Mouse (Mus musculus): ENCODE results near the gene Tomm20. TPM values are rescaled to one million over a fixed set of nuclear protein-coding genes. Genes with fewer than 3 reads are reported as not detected.
"Not testable (repeated sequence)": the region's sequence is repeated elsewhere in the genome, so short reads cannot be mapped to it uniquely, and the experiment has no call there.

The Tomm20 gene
- polyA plus RNA-seq, 1 experiment from 2014 or later = 209 TPM

DNA sequence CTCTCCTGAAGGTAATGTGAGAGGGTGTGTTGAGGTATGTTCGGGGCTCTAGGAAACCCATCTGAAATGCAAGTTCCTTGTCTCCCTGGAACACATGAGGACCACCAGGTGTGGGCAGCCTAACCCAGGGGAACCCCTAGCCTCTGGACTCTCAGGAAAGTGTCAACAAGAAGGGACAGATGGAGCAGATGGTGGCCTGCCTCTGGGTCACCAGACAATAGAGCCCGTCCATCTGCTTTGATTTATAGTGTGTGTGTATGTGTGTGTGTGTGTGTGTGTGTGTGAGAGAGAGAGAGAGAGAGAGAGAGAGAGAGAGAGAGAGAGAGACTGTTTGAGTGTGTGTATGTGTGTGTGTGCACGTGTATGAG lies 58.0 kb downstream of the Tomm20 start:
- H3K27me3 ChIP-seq = no peaks in the 10 kb centered on the region
- no peak overlapping the region for H3K4me3 ChIP-seq
- H3K4me1 ChIP-seq (replicated peaks) = peaks cover 23% of the 10 kb centered on the region
- ATAC-seq (ENCODE audit: low FRiP score) = no peak
- H3K9ac ChIP-seq = no peak overlapping the region
- WGBS = 65% methylated on average over 3 of the region's 3 CpGs
- H3K36me3 ChIP-seq = no peaks in the 10 kb centered on the region
- H3K27ac ChIP-seq = peak overlapping the region; percentile 35; the same call in 1 of the 2 replicates
- H3K9me3 ChIP-seq = no peaks in the 10 kb centered on the region
- no peak overlapping the region for H3K4me2 ChIP-seq

DNA sequence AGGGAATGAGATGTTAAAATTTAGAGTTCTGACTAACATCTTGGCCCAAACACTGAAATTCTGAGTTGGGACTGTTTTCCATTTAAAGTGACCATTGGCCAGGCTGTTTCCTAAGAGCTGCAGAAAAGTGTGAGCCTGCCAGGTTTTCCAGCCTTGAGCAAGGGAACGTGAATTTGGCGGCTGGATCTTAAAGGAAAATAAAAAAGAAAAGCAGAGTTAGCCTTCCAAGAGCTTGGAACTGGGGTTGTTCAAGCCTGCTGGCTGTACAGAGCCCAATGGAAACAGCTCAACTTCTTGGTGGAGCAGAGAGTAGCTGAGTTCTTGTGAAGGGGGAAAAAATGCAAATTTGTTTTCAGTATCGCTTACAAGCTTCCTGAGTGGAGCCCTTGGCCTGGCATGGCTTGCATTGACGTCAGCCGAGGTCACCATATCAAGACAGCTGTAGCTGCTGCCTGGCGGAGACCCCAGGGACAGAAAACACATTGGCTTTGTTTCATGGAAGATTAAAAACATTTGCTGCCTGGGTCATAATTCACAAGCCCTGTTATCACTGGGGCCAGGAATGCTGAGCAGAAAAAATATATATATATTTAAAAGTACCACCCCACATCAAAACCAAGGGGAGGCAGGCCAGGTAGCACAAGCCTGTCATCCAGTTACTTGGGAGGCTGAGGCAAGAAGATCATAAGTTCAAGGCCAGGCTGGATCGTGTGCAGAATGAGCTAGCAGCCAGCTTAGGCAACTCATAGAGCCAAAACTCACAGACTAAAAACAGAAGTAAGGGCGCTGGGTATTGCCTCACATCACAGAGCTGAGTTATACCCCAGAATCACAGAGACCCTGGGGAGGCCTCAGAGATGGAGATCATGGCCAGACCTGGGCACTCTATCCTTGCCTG lies 58.7 kb downstream of the Tomm20 start:
- 56% methylated on average over 8 of the region's 8 CpGs for WGBS
- no peak overlapping the region for H3K4me2 ChIP-seq

DNA sequence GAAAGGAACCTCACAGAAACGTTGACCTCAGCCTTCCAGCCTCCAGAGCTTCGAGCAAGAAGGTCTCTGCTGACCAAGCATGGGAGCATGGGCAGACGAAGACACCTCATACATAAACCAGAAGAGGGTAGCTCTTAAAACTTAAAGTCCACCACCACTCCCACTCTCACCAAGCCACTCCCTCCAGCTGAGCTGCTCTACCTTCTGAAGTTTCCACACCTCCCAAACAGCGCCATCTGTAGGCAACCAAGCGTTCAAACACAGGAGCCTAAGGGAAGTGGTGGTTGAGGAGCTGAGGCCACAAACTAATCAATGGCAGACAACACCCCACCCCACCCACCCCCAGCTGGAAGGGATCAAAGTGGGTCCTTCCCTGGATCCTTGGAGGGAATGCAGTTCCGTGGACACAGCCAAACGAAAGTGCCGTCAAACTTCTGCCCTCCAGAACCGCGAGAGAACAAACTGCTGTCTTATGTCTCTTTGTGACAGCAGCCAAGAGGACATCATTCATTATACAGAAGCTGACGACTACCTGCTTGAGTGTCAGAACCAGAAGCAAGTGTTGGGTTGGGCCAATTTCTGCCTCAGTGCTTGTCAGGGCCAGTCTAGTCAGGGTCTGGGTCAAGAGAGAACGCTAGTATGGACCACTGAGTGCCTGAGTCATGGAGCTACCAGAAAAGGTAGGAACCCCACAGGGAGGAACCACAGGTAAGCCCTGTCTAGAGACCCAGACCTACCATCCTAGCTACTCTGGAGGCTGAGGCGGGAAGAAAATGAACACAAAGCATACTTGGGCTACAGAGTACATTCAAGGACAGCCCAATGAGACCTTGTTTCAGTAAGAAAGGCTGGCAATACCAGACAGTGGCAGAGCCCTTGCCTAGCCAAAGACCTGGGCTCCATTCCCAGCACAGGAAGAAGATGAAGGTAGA lies 59.8 kb downstream of the Tomm20 start:
- H3K9ac ChIP-seq = no peak overlapping the region
- no peak overlapping the region for H3K4me3 ChIP-seq
- H3K27ac ChIP-seq = no peak overlapping the region
- H3K36me3 ChIP-seq = no peaks in the 10 kb centered on the region
- no peak overlapping the region for H3K4me2 ChIP-seq
- ATAC-seq (ENCODE audit: low FRiP score) = no peak
- peaks cover 23% of the 10 kb centered on the region for H3K4me1 ChIP-seq (replicated peaks)
- no peaks in the 10 kb centered on the region for H3K9me3 ChIP-seq
- 82% methylated on average over 13 of the region's 13 CpGs for WGBS
- H3K27me3 ChIP-seq = no peaks in the 10 kb centered on the region

More for the DNA sequence above, 58.7 kb downstream of the Tomm20 start:
- Histone ChIP-seq H3K4me1 (replicated peaks) (peaks cover 23% of the 10 kb centered on the region), H3K36me3 (no peaks in the 10 kb centered on the region), H3K9ac (no peak overlapping the region), H3K4me3 (no peak overlapping the region), H3K9me3 (no peaks in the 10 kb centered on the region), H3K27me3 (no peaks in the 10 kb centered on the region), H3K27ac (peak overlapping the region; percentile 49; the same call in 1 of the 2 replicates)
- ATAC-seq (ENCODE audit: low FRiP score) = no peak

DNA sequence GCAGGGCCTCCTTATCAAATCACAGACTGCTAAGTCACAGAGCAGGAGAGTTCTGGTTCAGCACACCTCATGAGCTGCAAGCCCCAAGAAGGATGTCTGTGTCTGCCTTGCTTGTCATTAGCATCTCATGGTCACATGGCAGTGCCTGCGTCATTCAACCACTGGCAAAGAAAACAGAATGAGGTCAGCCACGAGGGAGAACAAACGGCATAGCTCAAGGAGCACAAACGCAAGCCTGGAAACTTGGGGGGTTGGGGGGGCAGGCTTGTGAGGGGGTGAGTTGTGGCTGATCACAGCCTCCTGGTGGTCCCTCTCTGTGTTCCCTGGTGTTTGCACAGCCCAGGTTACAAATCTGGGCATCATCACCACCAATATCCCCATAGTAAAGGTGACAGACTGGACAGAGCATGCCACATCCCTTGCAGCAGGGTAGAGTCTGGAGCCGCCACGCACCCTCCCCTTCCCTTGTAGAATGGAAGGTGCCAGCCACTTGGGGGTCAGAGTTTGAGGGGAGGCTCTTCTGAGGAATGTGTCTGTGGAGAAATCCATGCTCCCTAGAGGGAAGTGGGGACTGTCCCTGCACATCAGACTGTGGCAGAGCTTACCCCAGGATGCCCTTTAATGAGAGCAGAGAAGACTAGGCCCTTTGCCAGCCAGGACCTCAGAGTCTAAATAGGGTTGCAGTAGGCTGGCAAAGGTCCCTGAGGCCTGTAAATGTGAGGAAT lies 61.3 kb downstream of the Tomm20 start:
- Histone ChIP-seq H3K36me3 (no peaks in the 10 kb centered on the region), H3K4me1 (replicated peaks) (peaks cover 23% of the 10 kb centered on the region), H3K9me3 (no peaks in the 10 kb centered on the region), H3K4me3 (no peak overlapping the region), H3K9ac (peak overlapping the region; percentile 24; the same call in 1 of the 2 replicates), H3K4me2 (no peak overlapping the region), H3K27me3 (no peaks in the 10 kb centered on the region), H3K27ac (peak overlapping the region; percentile 72)
- peak; percentile 62 for ATAC-seq (ENCODE audit: low FRiP score)
- 34% methylated on average over 6 of the region's 6 CpGs for WGBS

DNA sequence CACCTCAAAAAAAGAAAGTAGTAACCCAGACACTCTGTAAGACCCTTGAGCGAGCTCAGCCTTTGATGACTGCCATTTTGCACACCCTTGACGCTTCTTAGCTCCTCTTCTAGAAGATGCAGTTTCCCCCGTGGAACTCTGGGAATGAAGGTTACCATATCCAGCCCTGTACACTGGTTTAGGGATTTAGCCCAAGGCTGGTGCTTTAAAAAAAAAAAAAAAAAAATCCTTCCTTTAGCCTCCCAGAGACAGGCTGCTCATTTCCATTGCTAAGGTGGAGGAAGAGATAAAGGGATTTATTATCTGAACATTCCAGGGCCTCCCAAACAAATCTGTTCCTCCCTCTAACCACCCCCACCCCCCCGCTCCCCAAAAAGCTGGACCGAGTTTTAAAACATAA lies 61.9 kb downstream of the Tomm20 start:
- H3K9ac ChIP-seq = no peak overlapping the region
- no peak for ATAC-seq (ENCODE audit: low FRiP score)
- H3K4me3 ChIP-seq = no peak overlapping the region
- H3K36me3 ChIP-seq = no peaks in the 10 kb centered on the region
- peak overlapping the region; percentile 72 for H3K27ac ChIP-seq
- H3K4me1 ChIP-seq (replicated peaks) = peaks cover 23% of the 10 kb centered on the region
- WGBS = 80% methylated on average over 5 of the region's 5 CpGs
- H3K9me3 ChIP-seq = no peaks in the 10 kb centered on the region
- H3K27me3 ChIP-seq = no peaks in the 10 kb centered on the region
- no peak overlapping the region for H3K4me2 ChIP-seq

DNA sequence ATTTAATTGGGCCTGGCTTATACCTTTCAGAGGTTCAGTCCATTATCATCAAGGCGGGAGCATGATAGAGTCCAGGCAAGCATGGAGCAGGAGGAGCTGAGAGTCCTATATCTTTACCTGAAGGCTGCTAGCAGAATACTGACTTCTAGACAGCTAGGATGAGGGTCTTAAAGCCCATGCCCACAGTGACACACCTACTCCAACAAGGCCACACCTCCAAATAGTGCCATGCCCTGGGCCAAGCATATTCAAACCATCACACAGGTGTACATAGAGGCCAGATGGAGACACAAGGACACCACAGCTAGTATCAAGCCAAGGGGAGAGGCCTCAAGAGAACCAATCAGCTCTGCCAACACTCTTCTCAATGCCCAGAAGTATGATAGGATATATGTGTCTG lies 63.1 kb downstream of the Tomm20 start:
- H3K36me3 ChIP-seq; H3K27me3 ChIP-seq; ATAC-seq (ENCODE audit: low FRiP score); H3K4me3 ChIP-seq; H3K27ac ChIP-seq; H3K9me3 ChIP-seq; H3K4me2 ChIP-seq; H3K9ac ChIP-seq: not testable (repeated sequence)
- WGBS = 100% methylated on average over 1 of the region's 1 CpGs
- H3K4me1 ChIP-seq (replicated peaks) = peaks cover 23% of the 10 kb centered on the region

DNA sequence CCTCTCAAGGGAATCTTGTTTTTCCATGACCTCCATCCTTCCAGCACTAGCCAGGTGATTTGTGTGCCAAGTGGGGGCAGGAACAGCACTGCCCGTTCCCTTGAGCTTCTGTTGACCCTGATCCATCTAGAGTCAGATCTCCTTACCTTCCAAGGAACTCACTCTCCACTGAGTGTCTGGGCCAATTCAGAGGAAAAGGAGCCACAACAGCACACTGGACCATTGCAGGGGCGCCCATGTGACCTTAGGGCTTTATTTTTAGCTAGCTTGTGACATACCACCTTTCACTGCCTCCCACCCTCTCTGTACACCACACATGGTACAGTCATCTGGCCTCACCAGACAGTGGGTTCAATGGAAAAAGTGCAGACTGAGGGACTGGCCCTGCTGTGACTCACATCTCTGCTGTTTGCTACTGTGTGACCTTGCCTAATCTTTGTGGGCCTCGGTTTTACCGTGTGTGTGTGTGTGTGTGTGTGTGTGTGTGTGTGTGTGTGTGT lies 64.0 kb downstream of the Tomm20 start:
- no peaks in the 10 kb centered on the region for H3K9me3 ChIP-seq
- WGBS = 89% methylated on average over 4 of the region's 4 CpGs
- H3K36me3 ChIP-seq = no peaks in the 10 kb centered on the region
- H3K27ac ChIP-seq = no peak overlapping the region
- H3K4me3 ChIP-seq = no peak overlapping the region
- H3K4me1 ChIP-seq (replicated peaks) = peaks cover 17% of the 10 kb centered on the region
- no peak overlapping the region for H3K9ac ChIP-seq
- no peaks in the 10 kb centered on the region for H3K27me3 ChIP-seq
- no peak overlapping the region for H3K4me2 ChIP-seq
- no peak for ATAC-seq (ENCODE audit: low FRiP score)

Other genes with a start within 250 kb of the Tomm20 start
- gene Rbm34, start 25.2 kb upstream of the Tomm20 start, polyA plus RNA-seq (2015; fragmentation: Nextera tagmentation; extraction: Ambion mirVana) = 24.8 and 24.9 TPM in 2 replicates
- 20.1 and 22.5 TPM in 2 replicates for gene Pard3, start 118.0 kb upstream of the Tomm20 start, polyA plus RNA-seq (2015; fragmentation: Nextera tagmentation; extraction: Ambion mirVana)